Comparison of ENCODE assay signal across 8 mouse cellular contexts in the genomic region with DNA sequence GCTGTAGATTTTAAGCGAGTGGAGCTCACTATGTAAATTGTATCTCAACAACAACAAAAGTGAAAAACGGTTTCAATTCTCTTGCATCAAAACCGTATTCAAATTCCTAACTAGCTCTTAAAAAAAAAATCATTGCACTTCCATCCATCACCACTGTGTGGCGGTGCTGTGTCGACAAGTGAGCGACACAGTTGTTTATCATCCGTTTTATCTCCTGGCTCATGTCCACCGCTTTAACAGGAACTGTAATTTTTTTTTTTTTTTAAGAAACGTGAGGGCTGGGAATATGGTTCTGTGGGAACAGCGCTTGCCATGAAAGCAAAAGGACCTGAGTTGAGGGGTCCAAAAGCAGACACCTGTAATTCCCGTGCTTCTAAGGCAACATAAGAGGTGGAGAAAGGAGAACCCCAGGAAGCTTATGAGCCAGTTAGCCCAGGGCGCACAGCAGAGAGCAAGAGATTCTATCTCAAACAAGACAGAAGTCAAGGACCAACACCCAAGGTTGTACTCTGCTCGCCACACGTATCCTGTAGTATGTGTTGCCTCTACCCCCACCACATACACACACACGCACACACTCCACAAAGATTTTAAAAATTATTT. TPM values are rescaled to one million over a fixed set of nuclear protein-coding genes. Genes with fewer than 3 reads are reported as not detected.
DNase-seq lines count a peak whose midpoint lies in the region; ATAC-seq and TF ChIP-seq lines count a peak whose summit lies in the region.

No protein-coding gene starts in this region.

- no peaks in the 10 kb centered on the region for H3K36me3 ChIP-seq in heart, embryonic 12.5 days
- H3K36me3 ChIP-seq in kidney, postnatal 0 days (ENCODE audit: insufficient read depth, low read length), result no peaks in the 10 kb centered on the region
- H3K36me3 ChIP-seq in liver, adult 2 months (ENCODE audit: control insufficient read depth, insufficient read depth, low read length), result no peaks in the 10 kb centered on the region
- H3K36me3 ChIP-seq in neural tube, embryonic 13.5 days, result no peaks in the 10 kb centered on the region

- H3K27ac ChIP-seq in heart, embryonic 12.5 days (ENCODE audit: poor library complexity, severe bottlenecking), result no peak overlapping the region
- no peak overlapping the region for H3K27ac ChIP-seq in kidney, postnatal 0 days
- H3K27ac ChIP-seq in liver, adult 2 months (replicated peaks; ENCODE audit: insufficient read depth, low read depth, low read length), result no peak overlapping the region
- no peak overlapping the region for H3K27ac ChIP-seq in neural tube, embryonic 13.5 days (replicated peaks)

- H3K4me1 ChIP-seq in heart, embryonic 12.5 days (replicated peaks), result 0 out of 2 replicates have a peak, but pooled peaks cover 6% of the 10 kb centered on the region
- H3K4me1 ChIP-seq in kidney, postnatal 0 days (replicated peaks; ENCODE audit: insufficient read depth, low read length), result no peaks in the 10 kb centered on the region
- H3K4me1 ChIP-seq in liver, adult 2 months (ENCODE audit: control insufficient read depth, insufficient read depth, low read length), result no peaks in the 10 kb centered on the region; the same call in 1 of the 2 replicates
- no peaks in the 10 kb centered on the region; the same call in 1 of the 2 replicates for H3K4me1 ChIP-seq in neural tube, embryonic 13.5 days (replicated peaks)

- TF ChIP-seq POLR2A in liver, adult 2 months (IDR thresholded peaks at IDR 0.05; ENCODE audit: extremely low read depth, insufficient read depth, low read length), result no peak

- ATAC-seq in heart, embryonic 12.5 days (ENCODE audit: insufficient number of reproducible peaks, low FRiP score), result no peak
- ATAC-seq in kidney, postnatal 0 days (replicated peaks; ENCODE audit: low FRiP score, low read depth), result no peak
- no peak for ATAC-seq in neural tube, embryonic 13.5 days (ENCODE audit: low read depth)

- no peaks in the 10 kb centered on the region for H3K79me2 ChIP-seq in liver, adult 2 months (ENCODE audit: control insufficient read depth, insufficient read depth, low read length)

- no peaks in the 10 kb centered on the region for H3K9me3 ChIP-seq in heart, embryonic 12.5 days (replicated peaks)
- H3K9me3 ChIP-seq in kidney, postnatal 0 days (replicated peaks; ENCODE audit: low read length), result no peaks in the 10 kb centered on the region
- H3K9me3 ChIP-seq in neural tube, embryonic 13.5 days, result no peaks in the 10 kb centered on the region

- H3K4me3 ChIP-seq in heart, embryonic 12.5 days, result no peak overlapping the region
- H3K4me3 ChIP-seq in kidney, postnatal 0 days (replicated peaks; ENCODE audit: low read depth, low read length), result no peak overlapping the region
- no peak overlapping the region for H3K4me3 ChIP-seq in liver, adult 2 months (ENCODE audit: insufficient read depth, low read depth, low read length)
- peak overlapping the region; percentile 12; the same call in 1 of the 2 replicates for H3K4me3 ChIP-seq in neural tube, embryonic 13.5 days

- H3K4me2 ChIP-seq in heart, embryonic 12.5 days, result peak overlapping the region; percentile 29
- peak overlapping the region; percentile 16; the same call in 1 of the 2 replicates for H3K4me2 ChIP-seq in kidney, postnatal 0 days (ENCODE audit: low read length)
- peak overlapping the region; percentile 41 for H3K4me2 ChIP-seq in neural tube, embryonic 13.5 days

- WGBS in heart, embryonic 12.5 days, result 24% methylated on average over 15 of the region's 15 CpGs
- WGBS in kidney, postnatal 0 days, result 21% methylated on average over 15 of the region's 15 CpGs
- 25% methylated on average over 15 of the region's 15 CpGs for WGBS in liver, adult 2 months
- WGBS in neural tube, embryonic 13.5 days, result 24% methylated on average over 15 of the region's 15 CpGs

- DNase-seq in CD4-positive helper T cell, adult 2 months (ENCODE audit: low read depth, low spot score), result peak; percentile 79
- peak; percentile 78 for DNase-seq in ZHBTc4 (ENCODE audit: low read depth, low spot score)
- DNase-seq in embryo, embryonic 11.5 days (ENCODE audit: low read depth, low spot score), result peak; percentile 35
- peak; percentile 76 for DNase-seq in kidney, postnatal 0 days (ENCODE audit: low spot score)
- peak; percentile 64 for DNase-seq in liver, adult 2 months (ENCODE audit: extremely low read depth, low read depth, low spot score)
- DNase-seq in testis, postnatal 10 days (ENCODE audit: low spot score), result peak; percentile 74

- peaks cover 22% of the 10 kb centered on the region; the same call in 1 of the 2 replicates for H3K27me3 ChIP-seq in heart, embryonic 12.5 days (replicated peaks)
- no peaks in the 10 kb centered on the region for H3K27me3 ChIP-seq in kidney, postnatal 0 days (ENCODE audit: insufficient read depth, low read length)
- no peaks in the 10 kb centered on the region for H3K27me3 ChIP-seq in liver, adult 2 months (ENCODE audit: control insufficient read depth, insufficient read depth, low read length)
- no peaks in the 10 kb centered on the region; the same call in 1 of the 2 replicates for H3K27me3 ChIP-seq in neural tube, embryonic 13.5 days

- peak; percentile 82 for TF ChIP-seq CTCF in kidney, postnatal 0 days (IDR thresholded peaks at IDR 0.05; ENCODE audit: low read depth)
- TF ChIP-seq CTCF in liver, adult 2 months (IDR thresholded peaks at IDR 0.05; ENCODE audit: low read depth, low read length), result peak; percentile 72

- H3K9ac ChIP-seq in heart, embryonic 12.5 days, result no peak overlapping the region
- no peak overlapping the region for H3K9ac ChIP-seq in kidney, postnatal 0 days (ENCODE audit: low read depth, low read length)
- H3K9ac ChIP-seq in liver, adult 2 months (ENCODE audit: low read depth, low read length), result no peak overlapping the region
- H3K9ac ChIP-seq in neural tube, embryonic 13.5 days, result no peak overlapping the region

RNA-seq across cellular contexts. Expression of a gene that starts 3.5 kb away (rescaled TPM):
- not detected in 2 replicates for polyA plus RNA-seq in heart, embryonic 12.5 days (2016; fragmentation: Nextera tagmentation; extraction: Ambion mirVana)
- polyA plus RNA-seq in kidney, postnatal 0 days (2015; fragmentation: Nextera tagmentation; extraction: Ambion mirVana), result not detected in 2 replicates
- total RNA-seq in liver, adult 2 months (2014; rRNA removed), result 0.07 TPM in 1 of 2 replicates, not detected in the other
- not detected in 2 replicates for polyA plus RNA-seq in liver, adult 2 months (2012; rRNA removed)
- polyA plus RNA-seq in neural tube, embryonic 13.5 days (2015; fragmentation: Nextera tagmentation; extraction: Ambion mirVana), result 0.45 TPM in 2 replicates

RNA-seq across cellular contexts. Expression of a gene that starts 45.2 kb away (rescaled TPM):
- 1.9 and 3.0 TPM in 2 replicates for polyA plus RNA-seq in heart, embryonic 12.5 days (2016; fragmentation: Nextera tagmentation; extraction: Ambion mirVana)
- 3.6 TPM in 2 replicates for polyA plus RNA-seq in kidney, postnatal 0 days (2015; fragmentation: Nextera tagmentation; extraction: Ambion mirVana)
- total RNA-seq in liver, adult 2 months (2014; rRNA removed), result 17.3 and 21.9 TPM in 2 replicates
- 16.3 and 18.2 TPM in 2 replicates for polyA plus RNA-seq in liver, adult 2 months (2012; rRNA removed)
- polyA plus RNA-seq in neural tube, embryonic 13.5 days (2015; fragmentation: Nextera tagmentation; extraction: Ambion mirVana), result 2.1 and 2.3 TPM in 2 replicates

RNA-seq across cellular contexts. Expression of a gene that starts 51.4 kb away (rescaled TPM):
- 9.3 and 9.8 TPM in 2 replicates for polyA plus RNA-seq in heart, embryonic 12.5 days (2016; fragmentation: Nextera tagmentation; extraction: Ambion mirVana)
- polyA plus RNA-seq in kidney, postnatal 0 days (2015; fragmentation: Nextera tagmentation; extraction: Ambion mirVana), result 42.4 and 47.0 TPM in 2 replicates
- total RNA-seq in liver, adult 2 months (2014; rRNA removed), result 0.18 and 0.47 TPM in 2 replicates
- polyA plus RNA-seq in liver, adult 2 months (2012; rRNA removed), result 0.31 TPM in 1 of 2 replicates, not detected in the other
- polyA plus RNA-seq in neural tube, embryonic 13.5 days (2015; fragmentation: Nextera tagmentation; extraction: Ambion mirVana), result 2.8 and 4.0 TPM in 2 replicates

RNA-seq across cellular contexts. Expression of a gene that starts 52.8 kb away (rescaled TPM):
- 0.14 and 0.28 TPM in 2 replicates for polyA plus RNA-seq in heart, embryonic 12.5 days (2016; fragmentation: Nextera tagmentation; extraction: Ambion mirVana)
- not detected in 2 replicates for polyA plus RNA-seq in kidney, postnatal 0 days (2015; fragmentation: Nextera tagmentation; extraction: Ambion mirVana)
- not detected in 2 replicates for total RNA-seq in liver, adult 2 months (2014; rRNA removed)
- 0.05 TPM in 1 of 2 replicates, not detected in the other for polyA plus RNA-seq in liver, adult 2 months (2012; rRNA removed)
- not detected in 2 replicates for polyA plus RNA-seq in neural tube, embryonic 13.5 days (2015; fragmentation: Nextera tagmentation; extraction: Ambion mirVana)

RNA-seq across cellular contexts. Expression of a gene that starts 58.5 kb away (rescaled TPM):
- 7.3 and 8.7 TPM in 2 replicates for polyA plus RNA-seq in heart, embryonic 12.5 days (2016; fragmentation: Nextera tagmentation; extraction: Ambion mirVana)
- polyA plus RNA-seq in kidney, postnatal 0 days (2015; fragmentation: Nextera tagmentation; extraction: Ambion mirVana), result 6.6 and 9.8 TPM in 2 replicates
- not detected in 2 replicates for total RNA-seq in liver, adult 2 months (2014; rRNA removed)
- polyA plus RNA-seq in liver, adult 2 months (2012; rRNA removed), result not detected in 2 replicates
- polyA plus RNA-seq in neural tube, embryonic 13.5 days (2015; fragmentation: Nextera tagmentation; extraction: Ambion mirVana), result 90.9 and 95.0 TPM in 2 replicates
